Mouse (Mus musculus): ENCODE data around the gene Tlr3.

Tlr3 gene

DNA sequence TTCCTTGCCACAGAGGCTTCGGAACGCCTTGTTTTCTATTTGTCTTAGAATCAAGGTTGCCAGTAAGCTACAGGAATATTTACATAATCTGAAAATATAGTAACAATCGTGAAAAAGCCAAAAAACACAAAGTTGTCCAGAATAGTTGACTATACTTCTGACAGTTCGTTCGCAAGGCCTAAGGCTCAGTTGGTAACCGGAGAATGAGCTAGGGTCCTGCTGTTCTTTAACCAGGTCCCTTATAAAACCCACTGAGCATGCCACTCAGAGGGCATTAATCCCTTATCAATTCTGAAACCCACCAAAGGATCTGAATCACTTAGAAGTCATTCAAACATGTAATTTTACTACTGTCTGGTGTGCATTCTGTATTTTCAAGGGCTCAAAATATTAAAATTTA, 55.1 kb downstream of the Tlr3 start:
- DNase-seq (ENCODE audit: inconsistent ontology term): no peak

Data from Muller cell, postnatal 12 days (primary cell).